Mouse (Mus musculus) inflammation-experienced regulatory T-cells, adult 6 months (primary cell): Measurements from ENCODE around the gene 2310061I04Rik. TPM values are rescaled to one million over a fixed set of nuclear protein-coding genes. Genes with fewer than 3 reads are reported as not detected.
"Not testable (repeated sequence)": the region's sequence is repeated elsewhere in the genome, so short reads cannot be mapped to it uniquely, and the experiment has no call there.

Experiments
- ATAC-seq: one replicate; pipeline ENCODE4 v1.8.0; 2017
- polyA plus RNA-seq, 3 experiments: library from polyadenylated mRNA; unstranded; fragments of 100-300 nt; shearing (Covaris generic); gene quantifications; one replicate each; pipeline ENCODE4 v1.2.1; 2017

2310061I04Rik gene
- 10 to 100 TPM; 15.3 to 21.6 (median 15.4) TPM for polyA plus RNA-seq

DNA sequence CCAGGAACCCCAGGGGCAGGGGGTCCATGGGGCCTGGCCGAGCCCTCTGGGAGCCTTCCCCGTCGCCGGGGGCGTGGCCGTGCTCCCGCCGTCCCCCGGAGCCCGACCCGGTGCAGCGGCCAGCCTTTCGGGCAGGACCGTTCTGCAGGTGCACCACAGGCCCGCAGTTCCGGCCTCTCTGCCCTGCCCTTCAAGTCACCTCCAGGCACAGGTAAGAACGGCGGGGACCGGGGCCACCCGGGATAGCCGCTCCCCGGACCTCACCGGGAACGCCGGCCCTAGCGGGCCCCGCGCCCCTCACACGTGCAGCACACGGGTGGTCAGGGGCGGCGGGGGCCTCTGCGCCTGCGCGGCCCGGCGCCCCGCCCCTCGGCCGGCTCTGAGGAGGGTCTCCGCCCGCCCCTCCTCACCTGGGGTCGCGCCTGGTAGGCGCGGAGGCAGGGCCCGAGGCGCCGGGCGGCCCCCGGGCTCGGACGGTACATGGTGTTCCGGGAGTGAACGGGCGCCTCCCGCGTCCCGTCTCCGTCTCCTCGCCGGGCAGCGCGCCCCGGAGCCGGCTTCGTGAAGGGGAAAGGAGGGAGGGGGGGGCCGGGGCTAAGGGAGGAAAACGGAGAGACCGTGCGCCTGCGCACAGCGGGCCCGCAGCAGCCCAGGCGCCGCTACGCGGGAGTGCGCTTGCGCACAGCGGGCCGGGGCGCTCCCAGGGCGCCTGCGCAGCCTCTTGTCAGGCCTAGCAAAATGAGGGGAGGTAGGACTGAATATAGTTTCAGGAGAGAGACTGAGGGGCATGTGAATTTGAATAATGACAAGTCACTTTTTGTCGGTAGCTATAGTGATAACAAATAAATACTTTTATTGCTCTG lies at the start of gene 2310061I04Rik:
Gene 2310061I04Rik, minus strand, starts transcription at position 651 of the 863 bp plus-strand sequence.
- peak; percentile 75 for ATAC-seq

DNA sequence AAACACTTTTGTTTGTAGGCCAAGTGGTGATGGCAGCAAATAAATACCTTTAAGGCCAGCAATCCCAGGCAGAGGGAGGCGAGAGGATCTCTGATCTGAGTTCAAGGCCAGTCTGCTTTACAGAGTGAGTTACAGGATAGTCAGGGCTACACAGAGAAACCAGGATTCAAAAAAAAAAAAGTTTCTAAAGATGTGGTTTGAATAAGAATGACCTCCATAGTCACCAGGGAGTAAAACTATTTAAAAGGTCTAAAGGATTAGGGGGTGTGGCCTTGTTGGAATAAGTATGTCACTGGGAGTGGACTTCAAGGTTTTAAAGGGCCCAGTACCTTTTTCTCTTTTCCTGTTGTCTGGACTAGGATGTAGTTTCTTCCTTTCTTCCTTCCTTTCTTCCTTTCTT lies 42.7 kb upstream of the 2310061I04Rik start:
- ATAC-seq: no peak

DNA sequence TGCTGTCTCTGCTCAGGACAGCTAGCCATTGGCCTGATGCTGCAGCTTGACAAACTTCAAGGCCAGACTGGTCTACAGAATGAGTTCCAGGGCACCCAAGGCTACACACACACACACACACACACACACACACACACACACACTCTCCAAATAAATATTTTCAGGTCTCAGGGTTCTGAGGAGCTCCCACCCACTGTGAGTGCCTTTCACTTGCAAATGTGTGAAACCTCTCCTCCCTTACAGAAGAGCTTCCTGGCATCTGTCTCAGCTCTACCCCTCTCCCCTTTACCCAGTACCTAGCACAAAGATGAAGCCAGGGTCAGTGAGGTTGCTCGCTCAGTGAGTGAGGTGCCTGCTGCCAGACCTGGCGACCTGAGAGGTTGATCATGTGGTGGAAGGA lies 41.9 kb upstream of the 2310061I04Rik start:
- ATAC-seq: no peak

DNA sequence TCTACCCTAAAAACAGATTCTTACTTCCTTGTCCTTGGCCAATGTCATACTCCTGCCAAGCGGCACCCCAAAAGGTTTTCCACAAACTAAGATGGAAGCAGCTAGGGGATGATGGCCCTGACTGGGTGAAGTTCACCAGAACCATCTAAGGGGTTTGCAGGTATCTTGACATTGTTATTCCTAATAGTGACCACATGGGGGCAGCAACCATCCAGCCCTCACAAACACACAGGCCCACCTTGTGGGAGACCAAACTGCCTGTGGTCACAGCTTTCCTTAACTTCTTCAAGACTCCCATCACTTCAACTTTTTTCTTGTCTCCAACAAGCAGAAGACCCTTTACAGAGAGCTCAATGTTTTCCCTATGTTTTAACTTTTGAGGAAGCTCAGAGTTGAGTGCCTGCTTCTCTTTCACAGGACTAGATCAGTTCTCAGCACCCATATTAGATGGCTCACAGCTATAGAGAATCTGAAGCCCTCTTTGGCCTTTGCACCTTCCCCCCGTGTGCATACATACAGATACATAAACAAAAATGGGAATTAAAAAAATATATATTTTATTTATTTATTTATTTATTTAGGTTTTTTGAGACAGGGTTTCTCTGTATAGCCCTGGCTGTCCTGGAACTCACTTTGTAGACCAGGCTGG lies 40.6 kb upstream of the 2310061I04Rik start:
- peak; percentile 76 for ATAC-seq

DNA sequence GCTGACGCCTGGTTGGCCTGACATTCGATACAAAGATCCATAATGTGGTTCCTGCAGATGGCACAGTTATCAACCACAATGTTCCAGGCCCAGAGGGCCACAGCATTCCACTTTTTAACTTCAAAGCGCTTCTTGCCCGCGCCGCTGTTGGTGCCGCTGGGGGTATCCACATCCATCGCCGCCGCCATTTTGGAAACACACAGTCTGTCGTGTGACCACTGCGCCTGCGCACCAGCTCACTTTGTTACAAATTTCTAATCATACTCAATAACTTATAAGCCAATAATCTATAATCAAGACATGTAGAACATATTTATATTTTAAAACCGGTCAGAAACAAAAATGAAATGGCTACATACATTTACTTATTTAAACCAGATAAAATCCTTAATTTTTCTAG lies 38.5 kb upstream of the 2310061I04Rik start:
- ATAC-seq: not testable (repeated sequence)

DNA sequence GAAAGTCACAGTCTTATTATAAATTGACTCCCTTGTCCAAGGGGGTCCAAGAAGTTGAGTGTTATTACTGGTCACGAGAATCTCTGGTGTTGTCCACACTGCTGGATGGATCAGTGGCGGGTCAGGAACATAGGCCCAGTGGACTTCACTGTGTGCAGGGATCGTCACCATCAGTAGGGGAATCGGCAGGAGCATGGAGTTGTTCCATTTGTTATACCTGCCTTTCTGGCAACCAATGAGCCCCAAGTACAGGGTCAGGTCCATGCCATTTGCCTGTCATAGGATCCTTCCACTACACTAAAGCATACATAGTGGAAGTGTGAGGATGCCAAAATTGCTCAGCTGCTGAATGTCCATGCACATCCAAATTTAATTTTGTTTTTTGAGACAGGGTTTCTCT lies 35.4 kb upstream of the 2310061I04Rik start:
- ATAC-seq: no peak

DNA sequence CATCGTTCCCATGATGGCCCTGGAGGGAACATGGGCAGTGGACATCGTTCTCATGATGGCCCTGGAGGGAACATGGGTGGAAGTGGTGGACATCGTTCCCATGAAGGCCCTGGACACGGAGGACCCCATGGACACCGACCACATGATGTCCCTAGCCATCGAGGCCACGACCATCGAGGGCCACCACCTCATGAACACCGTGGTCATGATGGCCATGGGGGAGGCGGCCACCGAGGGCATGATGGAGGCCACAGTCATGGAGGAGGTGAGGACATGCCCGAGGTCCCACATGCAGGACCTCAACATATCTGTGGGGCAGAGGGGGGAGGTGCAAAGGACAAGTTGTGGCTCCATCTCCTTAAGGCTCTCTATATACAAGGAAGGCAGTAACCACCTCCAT lies 33.4 kb upstream of the 2310061I04Rik start:
- ATAC-seq: no peak

DNA sequence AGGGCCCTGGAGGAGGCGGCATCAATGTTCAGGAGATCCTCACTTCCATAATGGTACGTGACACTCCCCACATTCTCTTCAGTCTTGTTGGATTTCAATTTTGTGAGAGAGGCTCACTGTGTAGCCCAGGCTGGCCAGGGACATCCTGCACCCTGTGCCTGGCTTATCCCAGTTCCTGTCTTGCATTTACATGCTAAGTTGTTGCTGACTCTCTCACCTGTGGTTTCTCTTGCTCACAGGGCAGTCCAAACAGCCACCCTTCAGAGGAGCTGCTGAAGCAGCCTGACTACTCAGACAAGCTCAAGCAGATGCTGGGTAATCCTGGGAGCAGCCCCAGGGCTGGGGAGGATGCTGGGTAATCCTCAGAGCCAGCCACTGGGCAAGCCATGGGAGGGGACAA lies 32.3 kb upstream of the 2310061I04Rik start:
- no peak for ATAC-seq

DNA sequence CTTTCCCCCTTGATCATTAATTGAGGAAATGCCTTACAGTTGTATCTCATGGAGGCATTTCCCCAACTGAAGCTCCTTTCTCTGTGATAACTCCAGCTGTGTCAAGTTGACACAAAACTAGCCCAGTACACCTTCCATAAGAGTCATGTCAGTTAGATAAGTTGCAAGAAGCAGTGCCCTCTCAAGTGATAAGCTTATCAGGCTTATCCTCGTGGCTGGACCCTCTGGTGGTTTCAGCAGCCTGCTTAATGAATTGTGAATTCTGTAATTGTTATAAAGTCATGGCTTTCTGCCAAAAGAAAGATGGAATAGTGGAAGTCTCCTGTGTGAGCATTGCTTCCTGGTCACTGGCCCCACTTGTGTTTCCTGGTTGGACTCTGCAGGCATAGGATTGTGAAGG lies 30.2 kb upstream of the 2310061I04Rik start:
- ATAC-seq: no peak

DNA sequence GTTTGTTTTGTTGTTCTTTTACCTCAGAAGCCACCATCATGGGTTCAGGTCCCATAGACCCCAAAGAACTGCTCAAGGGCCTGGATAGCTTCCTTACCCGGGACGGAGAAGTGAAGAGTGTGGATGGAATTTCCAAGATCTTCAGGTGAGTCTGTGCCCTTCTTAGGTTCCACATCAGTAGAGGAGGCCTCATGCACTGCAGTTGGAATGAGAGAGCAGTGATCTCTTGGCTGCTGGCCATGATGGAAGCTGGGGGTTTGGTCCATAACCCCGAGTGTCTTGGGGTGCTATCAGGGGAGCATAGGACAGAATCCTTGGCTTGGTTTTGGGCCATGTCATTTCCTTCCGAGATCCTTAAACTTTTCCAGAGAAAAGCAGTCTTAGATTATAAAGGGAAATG lies 26.1 kb upstream of the 2310061I04Rik start:
- no peak for ATAC-seq

DNA sequence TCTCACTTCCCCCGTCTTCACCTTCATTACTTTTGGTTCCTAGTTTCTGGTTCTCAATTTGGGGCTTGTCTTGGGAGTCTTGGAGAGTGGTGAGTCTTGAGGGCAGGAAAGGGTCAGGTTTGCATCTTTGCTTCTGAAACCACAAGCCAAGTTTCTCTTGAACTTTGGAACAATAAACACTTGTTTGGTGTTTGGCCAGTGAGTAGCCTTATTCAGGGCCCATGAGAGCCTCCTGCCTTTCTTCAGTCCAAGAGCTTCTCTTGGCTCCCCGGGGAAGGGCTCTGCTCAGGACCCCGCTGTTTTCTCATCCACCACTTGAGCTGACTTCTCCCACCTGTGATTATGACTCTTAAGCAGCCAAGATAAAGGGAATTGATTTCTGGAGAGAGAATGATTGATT lies 25.3 kb upstream of the 2310061I04Rik start:
- ATAC-seq: no peak

DNA sequence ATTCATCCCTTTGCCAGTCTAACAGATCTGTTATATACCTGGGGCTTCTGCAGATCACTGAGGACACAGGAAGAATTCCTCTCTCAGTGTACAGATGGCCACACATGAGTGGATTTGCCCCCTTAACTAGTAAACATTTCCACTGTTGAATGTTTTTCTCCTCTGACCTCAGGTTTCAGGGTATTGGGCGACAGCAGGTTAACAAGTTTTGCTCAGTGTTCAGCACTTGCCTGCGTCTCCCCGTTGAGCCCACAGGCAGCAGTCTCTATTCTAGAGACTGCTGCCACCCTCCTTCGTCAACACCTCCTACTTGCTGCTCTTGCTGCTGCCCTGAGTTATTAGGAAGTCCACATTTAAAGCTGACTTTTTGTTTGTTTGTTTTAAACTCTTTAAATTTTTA lies 24.5 kb upstream of the 2310061I04Rik start:
- ATAC-seq: no peak

DNA sequence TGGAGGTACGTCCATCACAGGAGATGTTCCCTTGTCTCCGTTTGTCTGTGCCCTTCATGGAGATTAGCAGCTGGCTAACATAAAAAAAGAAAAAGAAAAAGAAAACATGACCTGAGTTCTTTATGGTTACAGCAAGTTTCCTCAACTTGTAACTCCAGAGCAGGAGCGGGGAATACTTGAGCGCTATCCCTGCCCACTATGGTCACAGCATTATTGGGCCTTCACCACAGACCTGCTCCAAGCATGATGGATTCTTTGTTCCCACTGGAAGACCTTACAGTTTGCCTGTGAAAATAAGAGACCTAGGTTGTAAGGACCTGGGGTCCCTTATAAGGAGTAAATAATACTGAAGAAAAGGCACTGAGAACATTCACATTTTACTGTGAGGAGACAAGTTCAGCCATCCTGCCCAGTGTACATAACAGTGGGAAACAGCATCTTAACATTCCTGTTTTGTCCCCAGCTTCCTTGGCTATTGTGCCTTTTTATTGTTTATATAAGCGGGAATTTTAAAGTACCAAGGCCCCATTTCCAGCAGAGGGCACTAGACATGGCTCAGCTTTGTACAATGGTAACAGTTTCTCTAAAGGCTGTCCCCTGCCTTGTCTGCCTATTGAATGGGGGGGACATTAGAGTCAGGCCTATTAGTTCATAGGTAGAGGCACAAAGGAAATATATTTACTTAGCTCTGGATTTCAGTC lies 23.8 kb upstream of the 2310061I04Rik start:
- ATAC-seq: no peak

DNA sequence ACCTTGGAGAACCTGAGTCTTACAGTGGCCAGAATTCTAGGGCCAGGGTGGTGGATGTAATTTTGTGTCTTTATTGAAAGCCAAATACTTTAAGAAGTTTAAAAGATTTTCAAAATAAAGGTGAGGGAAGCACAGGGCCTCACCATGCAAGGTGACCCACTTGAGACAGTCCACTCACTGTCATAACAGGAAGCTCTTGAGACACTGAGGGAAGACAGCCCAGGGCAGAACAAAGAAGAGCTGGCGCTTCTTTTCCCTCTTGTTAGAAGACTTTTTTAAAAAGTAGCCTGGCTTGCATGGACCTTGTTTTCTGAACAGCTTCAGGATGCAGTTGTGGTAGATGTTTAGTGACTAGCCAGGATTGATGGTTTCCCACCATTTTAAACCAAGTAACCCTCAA lies 23.2 kb upstream of the 2310061I04Rik start:
- ATAC-seq: no peak

DNA sequence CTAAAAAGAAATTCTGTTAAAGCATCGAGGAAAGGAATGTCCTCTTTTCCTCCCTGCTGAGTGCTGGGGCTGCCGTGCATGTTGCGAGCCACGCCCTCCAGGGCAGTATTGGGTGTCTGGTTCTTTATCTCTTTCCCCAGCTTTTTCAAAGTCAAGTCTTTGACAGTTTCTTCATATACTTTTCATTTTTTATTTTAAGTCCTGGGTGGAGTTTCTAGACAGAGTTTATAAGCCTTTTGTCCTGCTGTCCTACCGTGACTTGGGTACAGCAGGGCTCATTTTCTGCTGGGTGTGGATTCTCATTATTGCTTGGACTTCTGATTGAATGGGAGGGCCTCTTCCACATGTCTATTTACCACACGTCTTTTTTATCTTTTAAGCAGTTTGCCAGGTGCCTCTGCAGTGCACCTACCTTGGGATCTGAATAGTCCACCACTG lies 22.7 kb upstream of the 2310061I04Rik start:
- no peak for ATAC-seq

DNA sequence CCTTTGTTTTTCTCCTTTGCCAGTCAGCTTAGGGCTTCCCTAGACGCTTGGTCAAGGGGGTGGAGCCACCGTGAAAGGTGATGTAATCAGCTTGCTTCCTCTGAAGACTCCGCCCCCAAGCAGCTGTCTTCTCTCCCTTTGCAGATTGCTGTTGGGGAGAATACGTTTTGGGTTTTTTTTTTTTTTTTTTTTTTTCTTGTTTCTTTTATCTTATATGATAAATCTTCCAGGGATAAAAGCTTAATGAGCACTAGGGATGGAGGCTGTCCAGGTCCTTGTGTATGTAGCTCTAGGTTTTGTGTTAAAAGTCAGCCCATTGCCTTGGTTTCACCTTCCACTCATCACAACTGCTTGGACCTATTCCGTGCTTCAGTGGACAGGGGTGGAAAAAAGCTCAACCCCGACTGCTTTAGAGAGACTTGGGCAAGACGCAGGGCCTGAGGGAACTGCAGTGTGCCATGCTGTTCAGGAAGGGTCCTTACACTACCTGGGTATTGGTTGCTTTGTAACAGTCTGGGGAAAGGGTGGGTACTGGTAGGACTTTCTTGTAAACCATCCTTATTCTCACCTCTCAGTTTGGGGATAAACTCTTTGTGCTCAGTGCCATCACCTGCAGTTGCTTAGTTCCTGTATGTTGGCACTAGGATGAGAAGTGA lies 22.0 kb upstream of the 2310061I04Rik start:
- ATAC-seq: peak; percentile 57

DNA sequence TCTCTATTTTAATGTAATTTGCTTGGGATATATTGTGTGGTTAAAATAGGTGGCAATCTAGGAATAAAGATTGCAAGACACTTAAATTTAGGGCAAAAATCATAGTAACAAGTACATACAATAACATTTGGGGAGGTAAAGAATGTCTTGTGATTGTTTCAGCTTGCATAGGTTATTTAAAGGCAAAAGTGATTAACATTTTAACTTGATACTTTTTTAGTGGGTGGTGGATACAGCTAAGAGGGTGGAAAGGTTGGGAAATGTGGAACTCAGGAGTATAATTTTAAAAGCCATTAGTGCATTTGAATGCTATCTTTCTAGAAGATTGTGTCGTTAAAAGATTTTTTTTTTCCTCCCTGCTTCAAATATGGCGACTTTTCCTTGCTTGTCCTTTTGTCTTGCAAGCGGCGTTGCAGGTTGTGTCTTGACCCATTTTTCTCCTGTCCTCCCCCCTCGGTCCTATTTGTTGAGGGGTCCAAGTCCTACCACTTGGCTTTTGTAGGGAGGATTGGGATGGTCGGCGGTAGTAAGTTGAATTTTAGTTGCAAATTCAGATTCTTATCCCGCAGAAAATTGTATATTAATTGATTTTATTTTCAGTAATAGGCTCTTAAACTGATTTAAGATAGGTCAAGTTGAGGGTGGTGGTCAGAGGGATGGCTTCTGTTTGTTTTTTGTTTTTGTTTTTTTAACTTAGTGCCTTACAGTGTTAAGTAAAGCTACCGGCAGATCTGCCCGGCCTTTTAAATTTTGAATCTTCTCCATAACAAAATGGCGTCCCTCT lies 21.2 kb upstream of the 2310061I04Rik start:
- no peak for ATAC-seq

DNA sequence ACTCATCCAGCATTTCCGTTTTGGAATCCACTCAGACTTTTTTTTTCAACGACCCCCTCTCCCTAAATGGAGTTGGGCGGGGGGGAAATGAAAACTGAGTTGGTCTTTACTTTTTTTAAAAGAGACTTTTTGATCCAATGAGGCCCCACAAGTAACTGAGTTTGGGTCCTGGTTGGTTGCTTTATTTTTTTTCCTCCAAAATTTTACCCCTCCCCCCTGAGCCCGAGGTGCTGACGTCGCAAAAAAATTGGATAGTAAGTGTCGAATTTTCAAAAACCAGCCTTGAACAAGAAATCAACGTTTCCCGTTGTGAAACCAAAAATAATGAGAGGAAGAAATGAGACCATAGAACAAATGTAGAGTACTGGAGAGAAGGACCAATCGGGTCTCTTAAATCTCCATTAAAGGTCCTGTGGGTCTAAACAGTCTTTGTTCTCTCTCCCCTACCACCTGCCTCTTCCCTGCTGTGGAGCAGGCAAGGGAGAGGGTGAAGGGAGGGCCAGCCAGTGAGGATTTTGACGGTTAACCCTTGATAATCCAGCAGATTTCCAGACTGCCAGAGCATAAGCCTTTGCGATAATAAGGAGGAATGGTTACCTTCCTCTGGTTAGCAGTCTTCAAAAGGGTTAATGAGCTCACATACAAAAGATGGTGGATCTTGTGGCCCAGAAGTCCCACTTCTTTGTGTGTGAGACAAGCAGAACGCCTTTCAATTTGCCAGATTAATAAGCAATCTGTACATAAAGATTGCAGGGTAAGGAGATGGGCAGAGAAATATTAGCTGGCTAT lies 20.4 kb upstream of the 2310061I04Rik start:
- no peak for ATAC-seq

DNA sequence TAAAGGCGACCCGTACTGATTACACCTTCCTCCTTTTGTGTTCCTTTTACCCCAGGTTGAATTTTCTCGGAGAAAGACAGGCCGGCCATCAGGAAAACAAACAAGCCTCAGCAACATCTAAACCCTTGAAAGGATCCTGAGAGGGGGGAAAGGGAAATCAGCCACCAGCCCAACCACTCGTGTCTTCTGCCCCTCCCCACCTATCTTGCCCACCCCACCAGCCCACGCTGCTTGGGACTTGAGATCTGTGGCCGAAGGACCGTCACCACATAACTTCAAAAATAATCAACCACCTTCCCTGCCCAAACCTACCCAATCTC lies 19.9 kb upstream of the 2310061I04Rik start:
- no peak for ATAC-seq

DNA sequence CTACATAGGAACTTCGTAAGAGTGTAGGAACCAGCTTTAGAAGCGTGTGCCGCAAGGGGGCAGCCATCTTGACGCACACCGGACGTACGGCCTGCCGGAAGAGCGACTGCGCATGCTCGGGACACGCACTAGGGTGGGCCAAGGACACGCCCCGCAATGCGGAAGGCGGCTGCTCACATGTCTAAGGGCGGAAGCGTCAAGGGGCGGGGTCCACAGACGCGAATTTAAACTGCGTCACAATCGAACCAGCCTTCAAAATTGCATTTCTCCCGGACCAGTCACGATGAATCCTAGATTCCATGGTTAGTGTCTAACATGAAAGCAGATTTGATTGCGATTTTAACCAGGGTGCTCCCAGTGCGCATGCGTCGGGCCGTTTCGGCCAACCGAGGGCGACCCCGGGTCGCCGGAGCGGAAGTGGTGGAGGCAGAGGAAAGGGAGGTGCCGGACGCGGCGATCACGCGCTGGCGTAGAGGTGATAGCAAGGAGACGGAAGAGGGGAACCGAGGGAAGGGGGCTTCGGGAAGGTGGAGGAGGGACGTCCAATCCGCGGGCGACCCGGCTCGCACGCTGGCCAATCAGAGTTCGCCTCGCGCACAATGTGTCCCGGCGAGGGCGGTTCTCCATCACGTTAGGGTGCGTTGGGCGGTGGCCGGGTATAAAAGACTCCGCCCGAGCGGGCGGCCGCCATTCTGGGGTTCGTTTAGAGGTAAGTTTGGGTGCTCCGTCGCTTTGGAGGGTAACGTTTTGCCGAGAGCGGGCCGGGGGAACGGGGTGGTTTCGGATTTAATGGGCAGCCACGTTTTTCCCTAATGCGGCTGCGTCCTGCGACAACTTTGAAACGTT lies 19.3 kb upstream of the 2310061I04Rik start, which contains the start of the genes Mrps18b and Ppp1r10:
Gene Mrps18b, minus strand, starts transcription at position 93 of the 846 bp plus-strand sequence.
Gene Ppp1r10, plus strand, starts transcription at position 138 of the 846 bp plus-strand sequence.
- peak; percentile 87 for ATAC-seq
